Mouse (Mus musculus): ENCODE data around the gene Aqp12. TPM values are rescaled to one million over a fixed set of nuclear protein-coding genes. Genes with fewer than 3 reads are reported as not detected.

Gene Aqp12
- polyA plus RNA-seq (2015; fragmentation: Nextera tagmentation; extraction: Ambion mirVana) = not detected in 2 replicates

DNA sequence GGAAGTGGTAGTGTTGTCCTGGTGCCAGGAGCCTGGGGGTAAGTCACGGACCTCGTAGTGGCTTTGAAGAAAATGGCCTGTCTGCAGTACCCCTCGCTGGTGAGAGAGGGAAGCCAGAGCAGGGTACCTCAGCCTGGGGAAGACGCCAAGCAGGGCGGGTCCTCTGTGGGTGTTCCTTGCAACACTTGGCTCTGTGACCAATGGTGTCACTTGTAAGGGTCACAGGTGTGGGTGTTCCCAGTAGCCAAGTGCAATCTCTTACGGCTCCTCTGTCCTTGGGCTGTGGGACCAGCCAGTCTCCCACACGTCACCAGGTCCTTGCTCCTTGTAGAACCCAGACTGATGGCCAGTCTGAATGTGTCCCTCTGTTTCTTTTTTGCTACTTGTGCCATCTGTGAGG, at the start of gene Aqp12:
TSS of gene Aqp12 (plus strand) at position 274 of the 400 bp plus-strand sequence.

Other genes with a start within 250 kb of the Aqp12 start
- 12.9 and 15.9 TPM in 2 replicates for gene Gpc1, start 174.7 kb upstream of the Aqp12 start, polyA plus RNA-seq (2015; fragmentation: Nextera tagmentation; extraction: Ambion mirVana)
- gene Ankmy1, start 103.4 kb upstream of the Aqp12 start, polyA plus RNA-seq (2015; fragmentation: Nextera tagmentation; extraction: Ambion mirVana) = 0.10 TPM in 1 of 2 replicates, not detected in the other
- 9.7 and 10.1 TPM in 2 replicates for gene Dusp28, start 99.4 kb upstream of the Aqp12 start, polyA plus RNA-seq (2015; fragmentation: Nextera tagmentation; extraction: Ambion mirVana)
- 38.4 and 41.1 TPM in 2 replicates for gene Rnpepl1, start 95.6 kb upstream of the Aqp12 start, polyA plus RNA-seq (2015; fragmentation: Nextera tagmentation; extraction: Ambion mirVana)
- 13.7 and 15.7 TPM in 2 replicates for gene Capn10, start 72.0 kb upstream of the Aqp12 start, polyA plus RNA-seq (2015; fragmentation: Nextera tagmentation; extraction: Ambion mirVana)
- 1.6 and 4.9 TPM in 2 replicates for gene Gpr35, start 55.5 kb upstream of the Aqp12 start, polyA plus RNA-seq (2015; fragmentation: Nextera tagmentation; extraction: Ambion mirVana)
- gene Kif1a, start 95.6 kb downstream of the Aqp12 start, polyA plus RNA-seq (2015; fragmentation: Nextera tagmentation; extraction: Ambion mirVana) = 4.4 and 5.0 TPM in 2 replicates
- 0.19 and 0.30 TPM in 2 replicates for gene Agxt, start 128.9 kb downstream of the Aqp12 start, polyA plus RNA-seq (2015; fragmentation: Nextera tagmentation; extraction: Ambion mirVana)
- gene 2310007B03Rik, start 154.6 kb downstream of the Aqp12 start, polyA plus RNA-seq (2015; fragmentation: Nextera tagmentation; extraction: Ambion mirVana) = 2.0 and 2.6 TPM in 2 replicates
- 0.13 and 0.24 TPM in 2 replicates for gene Crocc2, start 162.4 kb downstream of the Aqp12 start, polyA plus RNA-seq (2015; fragmentation: Nextera tagmentation; extraction: Ambion mirVana)
- 2.9 and 4.3 TPM in 2 replicates for gene Sned1, start 229.5 kb downstream of the Aqp12 start, polyA plus RNA-seq (2015; fragmentation: Nextera tagmentation; extraction: Ambion mirVana)